Mouse (Mus musculus) forebrain, embryonic 15.5 days (tissue): Measurements from ENCODE around the gene Lrrc40. TPM values are rescaled to one million over a fixed set of nuclear protein-coding genes. Genes with fewer than 3 reads are reported as not detected.
"Not testable (repeated sequence)": the region's sequence is repeated elsewhere in the genome, so short reads cannot be mapped to it uniquely, and the experiment has no call there.

Experiments
- ATAC-seq: fragments of 200-750 bp; cut with Nextera tagmentation; replicated peaks from 2 replicates; pipeline ENCODE4 v1.8.0; 2017; ENCODE audit warnings: mild to moderate bottlenecking, moderate TSS enrichment, moderate library complexity
- H3K27ac ChIP-seq: fragments of 300-500 bp; sonication (generic); replicated peaks from 2 replicates; pipeline ENCODE4 v1.5.1; 2015; ENCODE audit warnings: mild to moderate bottlenecking, inconsistent platforms
- H3K27me3 ChIP-seq: fragments of 300-500 bp; sonication (generic); 2 replicates; pipeline ENCODE4 v1.6.1; 2015; ENCODE audit warnings: inconsistent platforms
- H3K36me3 ChIP-seq: fragments of 300-500 bp; sonication (generic); 2 replicates; pipeline ENCODE4 v1.6.1; 2015; ENCODE audit warnings: mild to moderate bottlenecking, inconsistent platforms
- H3K4me1 ChIP-seq: fragments of 300-500 bp; sonication (generic); 2 replicates; pipeline ENCODE4 v1.6.1; 2015; ENCODE audit warnings: inconsistent platforms
- H3K4me2 ChIP-seq: fragments of 300-500 bp; sonication (generic); replicated peaks from 2 replicates; pipeline ENCODE4 v1.6.1; 2015; ENCODE audit warnings: mild to moderate bottlenecking, inconsistent platforms
- H3K4me3 ChIP-seq: fragments of 300-500 bp; sonication (generic); 2 replicates; pipeline ENCODE4 v1.5.1; 2015; ENCODE audit warnings: mild to moderate bottlenecking, inconsistent platforms
- H3K9ac ChIP-seq: fragments of 300-500 bp; sonication (generic); replicated peaks from 2 replicates; pipeline ENCODE4 v1.6.1; 2015; ENCODE audit warnings: mild to moderate bottlenecking, inconsistent platforms
- H3K9me3 ChIP-seq: fragments of 300-500 bp; sonication (generic); 2 replicates; pipeline ENCODE4 v1.6.1; 2016; ENCODE audit warnings: inconsistent platforms
- WGBS: fragments of 180-500 bp; shearing (Covaris S2); methylation state at CpG from one replicate; pipeline ENCODE4 v1.1.7; 2015; ENCODE audit warnings: mixed read lengths; 5-methylcytosine and 5-hydroxymethylcytosine counted together
- polyA plus RNA-seq: library from polyadenylated mRNA; unstranded; fragments of >200 nt; fragmentation: Nextera tagmentation; extraction: Ambion mirVana; gene quantifications from 2 replicates; pipeline ENCODE4 v1.2.1, GENCODE M21; 2015

Lrrc40 gene
- polyA plus RNA-seq, 1 experiment from 2014 or later: 65.2 TPM

DNA sequence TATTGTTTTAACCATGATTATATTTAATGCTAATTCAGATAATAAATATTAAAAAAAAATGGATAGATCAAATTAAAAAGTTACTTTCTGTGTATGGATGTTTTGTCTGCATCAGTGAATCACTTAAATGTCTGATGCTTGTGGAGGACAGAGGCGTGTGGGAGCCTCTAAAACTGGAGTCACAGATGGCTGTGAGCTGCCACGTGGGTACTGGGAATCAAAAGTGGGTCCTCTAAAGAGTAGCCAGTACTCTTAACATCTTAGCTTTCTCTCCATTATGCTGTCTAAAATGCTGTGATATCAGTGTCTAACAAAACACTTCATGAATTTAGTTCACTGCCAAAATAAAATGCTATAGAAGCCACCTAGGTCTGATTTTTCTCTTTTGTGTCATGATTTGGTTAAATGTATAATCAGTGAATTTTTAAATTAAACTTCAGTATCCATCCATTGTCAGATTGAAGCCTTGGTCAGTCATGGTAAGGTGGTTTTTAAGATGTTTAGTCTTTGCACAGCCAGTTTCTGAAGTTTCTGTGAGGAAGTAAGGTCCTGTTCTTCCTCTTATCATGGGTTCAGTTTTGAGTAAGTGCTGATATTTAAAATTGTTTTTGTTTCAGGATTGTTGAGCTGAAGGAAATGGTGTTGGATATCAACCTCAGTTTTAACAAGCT lies 24.3 kb downstream of the Lrrc40 start:
- Histone ChIP-seq H3K27ac (no peak overlapping the region), H3K4me3 (no peak overlapping the region), H3K9me3 (no peaks in the 10 kb centered on the region), H3K4me1 (no peaks in the 10 kb centered on the region), H3K9ac (no peak overlapping the region), H3K36me3 (peaks cover 32% of the 10 kb centered on the region), H3K27me3 (no peaks in the 10 kb centered on the region), H3K4me2 (no peak overlapping the region)
- ATAC-seq: no peak
- WGBS: 94% methylated on average over 2 of the region's 2 CpGs

DNA sequence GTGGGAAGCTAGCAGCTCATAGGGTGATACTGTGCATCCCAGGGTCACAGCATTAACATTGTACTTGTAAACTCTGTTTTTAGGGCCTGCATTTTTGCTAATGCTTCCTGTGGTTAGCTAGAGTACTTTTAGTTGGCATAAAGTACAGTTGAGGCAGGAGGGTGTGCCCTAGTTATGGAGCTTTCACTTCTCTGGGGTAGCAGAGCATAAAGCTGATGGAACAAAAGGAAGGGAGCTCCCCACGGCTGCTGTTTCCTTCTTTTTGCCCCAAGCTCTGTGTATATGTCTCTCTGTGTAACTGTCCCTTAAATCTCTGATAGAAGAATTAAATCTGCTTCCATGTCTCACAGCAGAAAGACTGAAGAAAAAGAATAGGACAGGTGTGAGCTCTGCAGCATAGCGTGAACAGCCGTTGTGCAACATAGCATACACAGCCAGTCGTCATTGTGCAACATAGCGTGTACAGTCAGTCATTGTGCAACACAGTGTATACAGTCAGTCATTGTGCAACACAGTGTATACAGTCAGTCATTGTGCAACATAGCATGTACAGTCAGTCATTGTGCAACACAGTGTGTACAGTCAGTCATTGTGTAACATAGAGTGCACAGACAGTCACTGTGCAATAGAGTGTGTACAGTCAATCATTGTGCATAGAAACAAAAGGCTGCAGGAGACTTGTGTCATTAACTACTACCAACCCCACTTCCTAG lies 25.5 kb downstream of the Lrrc40 start:
- ATAC-seq: 0 out of 2 replicates have a peak, but pooled peaks have one; percentile 41
- H3K36me3 ChIP-seq: peaks cover 25% of the 10 kb centered on the region
- H3K9me3 ChIP-seq: no peaks in the 10 kb centered on the region
- no peak overlapping the region for H3K9ac ChIP-seq
- no peaks in the 10 kb centered on the region for H3K27me3 ChIP-seq
- no peak overlapping the region for H3K27ac ChIP-seq
- WGBS: 95% methylated on average over 5 of the region's 5 CpGs
- no peak overlapping the region for H3K4me2 ChIP-seq
- no peaks in the 10 kb centered on the region for H3K4me1 ChIP-seq
- no peak overlapping the region for H3K4me3 ChIP-seq

DNA sequence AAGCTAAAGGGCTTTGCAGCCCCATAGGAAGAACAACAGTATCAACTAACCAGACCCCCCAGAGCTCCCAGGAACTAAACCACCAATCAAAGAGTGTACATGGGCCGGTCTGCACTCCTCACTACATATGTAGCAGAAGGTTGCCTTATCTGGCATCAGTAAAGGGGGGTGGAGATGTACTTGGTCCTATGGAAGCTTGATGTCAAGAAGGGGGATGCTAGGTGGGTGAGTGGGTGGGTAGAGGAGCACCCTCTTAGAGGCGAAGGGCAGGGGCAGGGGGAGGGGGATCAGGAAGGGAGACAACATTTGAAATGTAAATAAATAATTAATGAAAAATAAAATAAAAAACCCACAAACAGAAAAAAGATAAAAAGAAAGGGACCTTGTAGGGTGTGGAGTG lies 28.8 kb downstream of the Lrrc40 start:
- no peaks in the 10 kb centered on the region for H3K27me3 ChIP-seq
- no peaks in the 10 kb centered on the region for H3K4me1 ChIP-seq
- 93% methylated on average over 2 of the region's 2 CpGs for WGBS
- no peak for ATAC-seq
- H3K4me3 ChIP-seq: no peak overlapping the region
- H3K4me2 ChIP-seq: no peak overlapping the region
- H3K9me3 ChIP-seq: no peaks in the 10 kb centered on the region
- no peak overlapping the region for H3K27ac ChIP-seq
- H3K36me3 ChIP-seq: peaks cover 9% of the 10 kb centered on the region; the same call in 1 of the 2 replicates
- H3K9ac ChIP-seq: no peak overlapping the region

DNA sequence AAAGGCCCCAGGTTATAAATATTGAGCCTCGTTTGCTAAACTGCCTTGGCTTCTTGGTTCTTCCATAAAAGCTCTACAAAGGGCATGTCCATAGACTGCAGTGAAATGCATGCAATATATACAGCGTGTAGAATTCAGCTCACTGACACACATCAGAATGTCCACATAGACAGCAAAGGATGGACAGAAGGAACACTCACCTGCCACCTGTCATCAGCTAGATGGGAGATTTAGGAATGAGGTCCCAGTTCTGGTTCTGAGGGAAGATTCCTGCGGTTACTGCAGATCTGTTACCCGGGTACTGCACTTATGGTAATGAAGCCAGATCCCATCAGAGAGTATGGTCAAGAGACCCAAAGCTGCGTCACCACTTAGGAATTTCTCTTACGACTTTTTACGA lies 31.5 kb downstream of the Lrrc40 start:
- 92% methylated on average over 7 of the region's 7 CpGs for WGBS
- no peak overlapping the region for H3K27ac ChIP-seq
- no peaks in the 10 kb centered on the region for H3K9me3 ChIP-seq
- ATAC-seq: no peak
- H3K9ac ChIP-seq: no peak overlapping the region
- no peak overlapping the region for H3K4me2 ChIP-seq
- H3K4me1 ChIP-seq: no peaks in the 10 kb centered on the region
- H3K27me3 ChIP-seq: no peaks in the 10 kb centered on the region
- H3K4me3 ChIP-seq: no peak overlapping the region
- peaks cover 9% of the 10 kb centered on the region; the same call in 1 of the 2 replicates for H3K36me3 ChIP-seq

DNA sequence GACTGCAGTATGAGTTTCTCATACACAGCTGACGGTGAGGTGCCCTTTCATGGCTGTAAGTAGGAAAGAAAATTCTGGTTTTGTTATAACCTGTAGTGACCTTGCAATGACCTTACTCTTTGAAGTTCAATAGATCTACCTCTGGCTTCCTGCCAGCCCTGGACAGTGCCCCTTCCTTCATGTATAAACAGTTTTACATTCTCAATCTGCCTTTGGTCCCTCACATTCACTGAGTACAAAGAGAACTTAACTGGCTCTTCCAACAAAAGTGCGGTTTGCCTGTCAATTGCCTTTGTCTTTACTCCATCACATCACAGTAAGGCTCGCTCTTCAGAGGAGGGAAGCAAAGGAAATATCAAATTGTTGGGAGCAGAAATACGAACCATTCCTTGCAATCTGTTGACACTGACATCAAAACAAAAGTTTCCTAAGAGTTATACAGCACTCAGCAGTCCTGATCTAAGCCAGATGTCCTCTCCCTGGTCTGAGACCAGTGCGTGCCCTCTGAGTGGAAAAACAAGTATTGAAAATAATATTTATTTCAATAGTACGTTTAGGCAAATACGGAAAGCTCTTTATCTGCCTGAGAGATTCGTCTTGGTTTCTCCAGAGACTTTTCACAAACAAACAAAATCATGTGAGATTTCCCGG lies 32.3 kb downstream of the Lrrc40 start:
- H3K36me3 ChIP-seq: peaks cover 9% of the 10 kb centered on the region; the same call in 1 of the 2 replicates
- no peaks in the 10 kb centered on the region for H3K27me3 ChIP-seq
- 70% methylated on average over 9 of the region's 9 CpGs for WGBS
- H3K4me1 ChIP-seq: no peaks in the 10 kb centered on the region
- ATAC-seq: no peak
- no peaks in the 10 kb centered on the region for H3K9me3 ChIP-seq
- H3K4me3 ChIP-seq: no peak overlapping the region
- H3K27ac ChIP-seq: no peak overlapping the region
- H3K4me2 ChIP-seq: no peak overlapping the region
- H3K9ac ChIP-seq: no peak overlapping the region

DNA sequence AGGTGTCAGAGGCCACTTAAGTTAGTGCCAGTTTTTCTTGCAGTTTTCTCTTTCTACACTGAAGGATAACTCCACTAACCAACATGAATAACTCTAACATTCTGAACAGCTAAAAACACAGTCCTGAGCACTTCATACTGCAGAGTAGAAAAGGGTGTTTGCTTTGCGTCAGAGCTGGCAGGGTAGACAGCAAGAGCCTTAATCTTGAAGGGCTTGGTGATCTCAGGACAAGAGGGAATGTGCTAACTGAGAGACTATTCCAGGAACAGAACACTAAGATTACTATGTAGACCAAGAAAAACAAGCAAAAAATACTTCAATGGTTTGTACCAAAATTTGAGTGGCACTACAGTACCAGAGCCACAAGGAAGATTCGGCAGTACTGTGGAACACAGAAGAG lies 38.5 kb downstream of the Lrrc40 start:
- Histone ChIP-seq H3K36me3 (no peaks in the 10 kb centered on the region), H3K4me1 (no peaks in the 10 kb centered on the region), H3K27ac (no peak overlapping the region), H3K9me3 (no peaks in the 10 kb centered on the region), H3K4me2 (no peak overlapping the region), H3K9ac (no peak overlapping the region), H3K27me3 (no peaks in the 10 kb centered on the region), H3K4me3 (no peak overlapping the region)
- 94% methylated on average over 2 of the region's 2 CpGs for WGBS
- no peak for ATAC-seq

DNA sequence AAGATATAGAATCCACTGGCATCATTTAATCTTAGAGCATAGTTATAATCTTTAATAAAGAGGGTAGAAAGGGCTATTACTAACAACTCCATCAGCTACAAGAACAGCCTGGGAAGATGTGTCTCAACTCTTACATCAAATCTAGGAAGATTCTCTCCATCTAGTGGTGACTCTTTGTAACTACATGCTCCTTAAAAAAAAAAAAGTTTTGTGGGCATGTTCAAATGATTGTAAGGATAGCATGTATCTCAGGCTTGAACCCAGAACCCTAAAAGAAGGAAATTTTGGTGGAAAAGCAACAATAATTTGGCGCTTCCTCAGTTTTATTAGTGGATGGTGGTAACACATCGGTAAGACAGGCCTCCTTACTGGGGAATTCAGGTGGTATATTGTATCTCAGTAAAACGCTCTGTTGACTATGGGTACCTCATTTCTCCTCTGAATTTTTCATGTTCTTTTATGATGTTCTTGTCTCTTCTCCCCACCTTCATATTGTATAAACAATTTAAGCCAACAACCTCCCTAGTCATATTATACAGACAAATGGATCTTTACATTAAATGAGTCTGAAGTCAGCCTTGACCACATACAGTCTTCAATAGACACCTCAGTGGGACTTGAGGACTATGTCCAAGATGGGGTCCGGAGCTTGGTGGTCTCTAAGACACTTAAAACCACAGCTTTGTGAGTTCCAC lies 40.4 kb downstream of the Lrrc40 start:
- no peaks in the 10 kb centered on the region for H3K4me1 ChIP-seq
- H3K36me3 ChIP-seq: no peaks in the 10 kb centered on the region
- no peak for ATAC-seq
- no peak overlapping the region for H3K27ac ChIP-seq
- H3K4me2 ChIP-seq: no peak overlapping the region
- no peak overlapping the region for H3K4me3 ChIP-seq
- H3K9ac ChIP-seq: no peak overlapping the region
- H3K9me3 ChIP-seq: no peaks in the 10 kb centered on the region
- no peaks in the 10 kb centered on the region for H3K27me3 ChIP-seq
- 45% methylated on average over 4 of the region's 4 CpGs for WGBS

DNA sequence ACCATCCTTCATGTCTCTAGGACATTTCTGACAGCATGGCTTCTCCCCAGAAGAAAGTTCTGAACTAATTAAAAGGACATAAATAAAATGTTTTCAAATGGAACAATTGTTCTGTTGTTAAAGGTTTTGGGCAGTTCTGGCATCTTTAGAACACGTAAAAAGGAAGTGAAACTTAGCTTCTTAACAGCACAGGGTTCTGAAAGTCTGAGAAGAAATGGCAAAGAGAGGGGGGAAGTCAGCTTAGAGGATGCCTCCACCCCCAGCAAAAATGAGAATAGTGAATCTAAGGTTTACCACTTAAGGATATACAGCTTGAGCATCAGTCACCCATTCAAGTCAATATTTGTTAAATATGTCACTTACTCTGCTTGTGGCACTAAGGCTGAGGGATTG lies 40.9 kb downstream of the Lrrc40 start:
- ATAC-seq: no peak
- H3K4me3 ChIP-seq: no peak overlapping the region

DNA sequence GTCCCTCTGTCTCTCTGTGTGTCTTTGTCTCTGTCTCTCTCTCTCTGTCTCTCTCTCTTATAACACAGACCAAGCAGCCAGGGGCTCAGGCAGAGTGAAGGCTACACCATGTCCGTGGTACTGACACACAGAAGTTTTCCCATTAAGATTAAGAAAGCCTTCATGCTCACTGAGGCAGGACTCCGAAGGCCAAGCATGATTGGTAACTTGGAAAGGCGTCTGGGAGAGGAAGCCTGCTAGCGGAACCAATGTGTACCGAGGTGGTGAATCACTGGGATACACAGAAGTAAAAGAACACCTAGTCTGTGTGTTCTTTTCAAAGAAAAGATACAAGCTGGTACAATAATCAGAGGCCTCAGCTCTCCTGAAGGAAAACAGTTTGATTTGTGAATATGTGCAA lies 41.4 kb downstream of the Lrrc40 start:
- ATAC-seq: no peak
- WGBS: 80% methylated on average over 5 of the region's 5 CpGs
- no peak overlapping the region for H3K27ac ChIP-seq

More for the DNA sequence above, 40.9 kb downstream of the Lrrc40 start:
- H3K36me3 ChIP-seq: no peaks in the 10 kb centered on the region
- H3K9me3 ChIP-seq: no peaks in the 10 kb centered on the region
- WGBS: 49% methylated on average over 1 of the region's 1 CpGs
- no peaks in the 10 kb centered on the region for H3K27me3 ChIP-seq
- H3K9ac ChIP-seq: no peak overlapping the region
- no peak overlapping the region for H3K4me2 ChIP-seq
- H3K4me1 ChIP-seq: no peaks in the 10 kb centered on the region
- H3K27ac ChIP-seq: no peak overlapping the region

DNA sequence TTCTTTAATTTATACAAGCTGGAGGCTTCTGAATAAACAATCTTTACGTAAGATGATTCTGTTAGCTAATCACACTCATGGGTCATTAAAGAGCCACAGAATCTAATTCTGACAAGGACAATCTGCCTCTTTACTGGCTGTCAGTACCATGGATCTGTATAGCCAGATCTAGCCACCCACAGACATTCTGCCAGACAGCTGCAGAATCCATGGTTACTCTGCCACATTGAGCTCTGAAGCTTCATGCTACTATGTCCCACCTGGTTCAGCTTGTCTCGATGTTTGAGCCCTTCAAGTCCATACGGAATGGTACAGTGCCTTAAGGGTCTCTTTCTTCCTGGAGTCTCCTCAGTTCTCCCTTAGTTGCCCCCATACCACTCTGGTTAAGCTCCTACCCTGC lies 55.1 kb downstream of the Lrrc40 start:
- Histone ChIP-seq H3K27me3 (no peaks in the 10 kb centered on the region), H3K9me3 (no peaks in the 10 kb centered on the region), H3K9ac (no peak overlapping the region), H3K4me2 (no peak overlapping the region), H3K27ac (no peak overlapping the region), H3K36me3 (no peaks in the 10 kb centered on the region), H3K4me3 (no peak overlapping the region), H3K4me1 (no peaks in the 10 kb centered on the region)
- ATAC-seq: no peak
- WGBS: 81% methylated on average over 3 of the region's 3 CpGs

More for the DNA sequence above, 41.4 kb downstream of the Lrrc40 start:
- Histone ChIP-seq H3K4me3 (no peak overlapping the region), H3K4me2 (no peak overlapping the region), H3K9ac (no peak overlapping the region), H3K36me3 (no peaks in the 10 kb centered on the region), H3K27me3 (no peaks in the 10 kb centered on the region), H3K4me1 (no peaks in the 10 kb centered on the region), H3K9me3 (no peaks in the 10 kb centered on the region)

DNA sequence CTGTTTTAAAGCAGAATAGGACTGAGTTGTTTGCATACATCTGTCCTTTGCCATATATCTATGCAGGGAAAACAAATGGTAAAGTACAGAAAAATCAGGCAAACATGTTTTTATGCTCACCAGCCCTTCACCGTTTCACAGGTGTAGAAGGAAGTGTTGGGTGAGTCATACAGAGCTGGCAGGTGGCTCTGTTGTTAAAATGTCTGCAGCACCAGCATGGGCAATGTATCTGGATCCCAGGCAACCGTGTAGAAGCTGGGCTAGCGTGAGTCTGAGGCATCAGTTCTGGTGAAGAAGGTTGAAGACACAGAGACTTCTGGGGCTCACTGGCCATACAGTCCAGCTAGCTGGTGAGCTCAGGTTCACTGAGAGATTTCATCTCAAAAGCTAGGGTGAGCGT lies 57.5 kb downstream of the Lrrc40 start:
- 91% methylated on average over 4 of the region's 4 CpGs for WGBS
- H3K4me3 ChIP-seq: no peak overlapping the region
- H3K27me3 ChIP-seq: no peaks in the 10 kb centered on the region
- H3K27ac ChIP-seq: no peak overlapping the region
- H3K4me2 ChIP-seq: no peak overlapping the region
- no peaks in the 10 kb centered on the region for H3K4me1 ChIP-seq
- no peaks in the 10 kb centered on the region for H3K9me3 ChIP-seq
- no peaks in the 10 kb centered on the region for H3K36me3 ChIP-seq
- no peak for ATAC-seq
- no peak overlapping the region for H3K9ac ChIP-seq

DNA sequence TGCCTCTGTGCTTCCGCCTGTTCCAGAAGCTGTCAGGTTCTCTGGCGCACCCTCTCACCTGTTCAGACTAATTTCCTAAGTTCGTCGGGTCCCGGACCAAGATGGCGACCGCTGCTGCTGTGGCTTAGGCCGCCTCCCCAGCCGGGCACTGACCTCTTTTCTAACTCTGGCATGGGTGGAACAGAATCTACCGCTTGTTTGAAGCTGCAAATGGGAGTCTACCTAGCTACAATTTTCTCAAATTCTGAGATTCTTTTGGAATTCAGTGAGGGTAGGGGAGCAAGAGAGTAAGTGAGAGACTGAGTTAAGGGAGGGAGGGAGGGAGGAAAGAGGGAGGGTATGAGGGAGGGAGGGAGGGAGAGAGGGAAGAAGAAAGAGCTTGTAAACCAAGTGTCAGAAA lies 65.6 kb downstream of the Lrrc40 start:
- 94% methylated on average over 10 of the region's 10 CpGs for WGBS
- not testable (repeated sequence) for ATAC-seq, H3K9me3 ChIP-seq, H3K4me3 ChIP-seq, H3K36me3 ChIP-seq, H3K4me2 ChIP-seq, H3K27me3 ChIP-seq, H3K27ac ChIP-seq, H3K9ac ChIP-seq, H3K4me1 ChIP-seq
